Comparison of ENCODE assay signal across 18 mouse cellular contexts in genomic region chrX:161051639-161052038, GRCm38 (mm10). TPM values are rescaled to one million over a fixed set of nuclear protein-coding genes. Genes with fewer than 3 reads are reported as not detected.
"Had no signal": no experiment of that assay in that cellular context is flagged by ENCODE, and none has a peak within 500 bp of the region (broad histone marks: within the 10 kb centered on the region; RNA-seq: fewer than 3 reads in every experiment).

No protein-coding gene starts in this region.

- H3K36me3 ChIP-seq: lung, embryonic 15.5 days; midbrain, embryonic 13.5 days; midbrain, embryonic 15.5 days; neural tube, embryonic 12.5 days had no signal

- H3K27ac ChIP-seq: lung, embryonic 15.5 days; macrophage; midbrain, embryonic 13.5 days; midbrain, embryonic 15.5 days; neural tube, embryonic 12.5 days had no signal

- H3K9me3 ChIP-seq: lung, embryonic 15.5 days; megakaryocyte, embryonic 14.5 days; midbrain, embryonic 13.5 days; midbrain, embryonic 15.5 days; neural tube, embryonic 12.5 days had no signal

- H3K4me2 ChIP-seq: lung, embryonic 15.5 days; midbrain, embryonic 11.5 days; midbrain, embryonic 13.5 days; midbrain, embryonic 15.5 days; neural tube, embryonic 12.5 days had no signal

- H3K27me3 ChIP-seq: lung, embryonic 15.5 days; midbrain, embryonic 15.5 days; neural tube, embryonic 12.5 days had no signal

- H3K4me3 ChIP-seq: lung, embryonic 15.5 days; megakaryocyte, embryonic 14.5 days; midbrain, embryonic 13.5 days; midbrain, embryonic 15.5 days; neural tube, embryonic 12.5 days had no signal

- DNase-seq: lung, adult 2 months; lung, postnatal 14 days; lung, postnatal 36 days; right cerebral cortex, adult 18-20 months; right cerebral cortex, postnatal 25 days; right cerebral cortex, postnatal 4 days; spleen, adult 18-20 months; thymus, adult 18-20 months; thymus, postnatal 14 days; thymus, postnatal 36 days had no signal

- H3K9ac ChIP-seq: lung, embryonic 15.5 days; midbrain, embryonic 13.5 days; midbrain, embryonic 15.5 days; neural tube, embryonic 12.5 days had no signal

- H3K4me1 ChIP-seq: lung, embryonic 15.5 days; megakaryocyte, embryonic 14.5 days; midbrain, embryonic 13.5 days; midbrain, embryonic 15.5 days; neural tube, embryonic 12.5 days had no signal

RNA-seq across cellular contexts. Expression of gene Cdkl5, which starts 57.1 kb away (rescaled TPM):
- total RNA-seq: monocyte, adult 5-6 weeks had no signal
